Mouse (Mus musculus) liver, embryonic 15.5 days (tissue): ENCODE data around the gene Sema3b. TPM values are rescaled to one million over a fixed set of nuclear protein-coding genes. Genes with fewer than 3 reads are reported as not detected.
A peak's percentile ranks its signal among the peaks of the same experiment; 100 is the strongest.

ENCODE experiments used
- ATAC-seq: fragments of 200-750 bp; cut with Nextera tagmentation; 2 replicates; pipeline ENCODE4 v1.8.0; 2017; ENCODE audit warnings: moderate number of reproducible peaks, mild to moderate bottlenecking, moderate library complexity; ENCODE audit not compliant: insufficient read depth
- H3K27ac ChIP-seq: fragments of 300-500 bp; sonication (generic); replicated peaks from 2 replicates; pipeline ENCODE4 v1.5.1; 2015; ENCODE audit warnings: mild to moderate bottlenecking, inconsistent platforms
- H3K27me3 ChIP-seq: fragments of 300-500 bp; sonication (generic); 2 replicates; pipeline ENCODE4 v1.6.1; 2015; ENCODE audit warnings: mild to moderate bottlenecking, inconsistent platforms
- H3K36me3 ChIP-seq: fragments of 300-500 bp; sonication (generic); replicated peaks from 2 replicates; pipeline ENCODE4 v1.6.1; 2015; ENCODE audit warnings: moderate library complexity, mild to moderate bottlenecking, inconsistent platforms
- H3K4me1 ChIP-seq: fragments of 300-500 bp; sonication (generic); replicated peaks from 2 replicates; pipeline ENCODE4 v1.6.1; 2015; ENCODE audit warnings: inconsistent platforms
- H3K4me2 ChIP-seq: fragments of 300-500 bp; sonication (generic); 2 replicates; pipeline ENCODE4 v1.6.1; 2015; ENCODE audit warnings: moderate library complexity, mild to moderate bottlenecking, inconsistent platforms
- H3K4me3 ChIP-seq: fragments of 300-500 bp; sonication (generic); replicated peaks from 2 replicates; pipeline ENCODE4 v1.5.1; 2015; ENCODE audit warnings: mild to moderate bottlenecking, inconsistent platforms
- H3K9ac ChIP-seq: fragments of 300-500 bp; sonication (generic); 2 replicates; pipeline ENCODE4 v1.6.1; 2015; ENCODE audit warnings: moderate library complexity, mild to moderate bottlenecking, inconsistent platforms
- H3K9me3 ChIP-seq: fragments of 300-500 bp; sonication (generic); replicated peaks from 2 replicates; pipeline ENCODE4 v1.6.1; 2016; ENCODE audit warnings: inconsistent platforms
- WGBS: fragments of 180-500 bp; shearing (Covaris S2); methylation state at CpG from one replicate; pipeline ENCODE4 v1.1.7; 2015; ENCODE audit warnings: mixed read lengths; ENCODE audit not compliant: insufficient replicate concordance; 5-methylcytosine and 5-hydroxymethylcytosine counted together
- polyA plus RNA-seq: library from polyadenylated mRNA; unstranded; fragments of >200 nt; fragmentation: Nextera tagmentation; extraction: Ambion mirVana; gene quantifications from 2 replicates; pipeline ENCODE4 v1.2.1, GENCODE M21; 2015

The Sema3b gene
- polyA plus RNA-seq, 1 experiment from 2014 or later = 0.74 TPM

- Histone ChIP-seq H3K27me3 (peaks cover 50% of the 10 kb centered on the region), H3K27ac (no peak overlapping the region), H3K4me3 (peak overlapping the region; percentile 83), H3K9ac (peak overlapping the region; percentile 94), H3K4me1 (peaks cover 69% of the 10 kb centered on the region), H3K9me3 (no peaks in the 10 kb centered on the region), H3K36me3 (peaks cover 8% of the 10 kb centered on the region), H3K4me2 (peak overlapping the region; percentile 97)
- no peak for ATAC-seq
- 55% methylated on average over 5 of the region's 5 CpGs for WGBS
Measured at GRCm38 (mm10) chr9:107552690-107553393, 56.2 kb downstream of the Sema3b start.

- H3K4me2 ChIP-seq = peak overlapping the region; percentile 94
- H3K27me3 ChIP-seq = peaks cover 50% of the 10 kb centered on the region
- no peak for ATAC-seq
- H3K27ac ChIP-seq = 0 out of 2 replicates have a peak overlapping the region, but pooled peaks have one; percentile 43
- H3K4me1 ChIP-seq = peaks cover 70% of the 10 kb centered on the region
- H3K9me3 ChIP-seq = no peaks in the 10 kb centered on the region
- H3K36me3 ChIP-seq = no peaks in the 10 kb centered on the region
- H3K9ac ChIP-seq = peak overlapping the region; percentile 64
- WGBS = 32% methylated on average over 8 of the region's 8 CpGs
- peak overlapping the region; percentile 57 for H3K4me3 ChIP-seq
Measured at GRCm38 (mm10) chr9:107551890-107552355, 57.1 kb downstream of the Sema3b start.

GRCm38 (mm10) chr9:107551117-107551889 is 57.7 kb downstream of the Sema3b start, which contains the start of gene Rassf1:
Rassf1 (plus strand) TSS chr9:107551555.
- H3K36me3 ChIP-seq = no peaks in the 10 kb centered on the region
- peak within 1 kb of the TSS; percentile 64 for H3K9ac ChIP-seq
- H3K27me3 ChIP-seq = peaks cover 50% of the 10 kb centered on the region
- 0 out of 2 replicates have a peak within 1 kb of the TSS, but pooled peaks have one; percentile 43 for H3K27ac ChIP-seq
- H3K9me3 ChIP-seq = no peaks in the 10 kb centered on the region
- 1% methylated on average over 63 of the region's 63 CpGs for WGBS
- H3K4me2 ChIP-seq = peak within 1 kb of the TSS; percentile 94
- ATAC-seq = peak; percentile 24
- H3K4me1 ChIP-seq = peaks cover 70% of the 10 kb centered on the region
- H3K4me3 ChIP-seq = peak within 1 kb of the TSS; percentile 57

GRCm38 (mm10) chr9:107550491-107551116 is 58.4 kb downstream of the Sema3b start:
- peak overlapping the region; percentile 57 for H3K4me3 ChIP-seq
- no peaks in the 10 kb centered on the region for H3K9me3 ChIP-seq
- H3K9ac ChIP-seq = peak overlapping the region; percentile 64; the same call in 1 of the 2 replicates
- ATAC-seq = no peak
- WGBS = 39% methylated on average over 23 of the region's 23 CpGs
- H3K4me2 ChIP-seq = peak overlapping the region; percentile 94
- H3K36me3 ChIP-seq = no peaks in the 10 kb centered on the region
- peaks cover 50% of the 10 kb centered on the region for H3K27me3 ChIP-seq
- peaks cover 70% of the 10 kb centered on the region for H3K4me1 ChIP-seq
- no peak overlapping the region for H3K27ac ChIP-seq

- WGBS = 72% methylated on average over 20 of the region's 20 CpGs
- peaks cover 68% of the 10 kb centered on the region for H3K4me1 ChIP-seq
Measured at GRCm38 (mm10) chr9:107549297-107550074, 59.5 kb downstream of the Sema3b start.

GRCm38 (mm10) chr9:107548820-107549219 is 60.2 kb downstream of the Sema3b start:
- Histone ChIP-seq H3K4me3 (no peak overlapping the region), H3K9ac (no peak overlapping the region), H3K36me3 (peaks cover 13% of the 10 kb centered on the region), H3K27me3 (peaks cover 50% of the 10 kb centered on the region), H3K4me2 (no peak overlapping the region), H3K9me3 (no peaks in the 10 kb centered on the region), H3K27ac (no peak overlapping the region), H3K4me1 (peaks cover 64% of the 10 kb centered on the region)
- ATAC-seq = no peak
- WGBS = 78% methylated on average over 10 of the region's 10 CpGs

More at GRCm38 (mm10) chr9:107549297-107550074, 59.5 kb downstream of the Sema3b start:
- Histone ChIP-seq H3K4me3 (no peak overlapping the region), H3K9me3 (no peaks in the 10 kb centered on the region), H3K27me3 (peaks cover 50% of the 10 kb centered on the region), H3K4me2 (no peak overlapping the region), H3K36me3 (peaks cover 9% of the 10 kb centered on the region), H3K27ac (no peak overlapping the region), H3K9ac (no peak overlapping the region)
- no peak for ATAC-seq

GRCm38 (mm10) chr9:107547957-107548356 is 61.1 kb downstream of the Sema3b start:
- Histone ChIP-seq H3K9ac (no peak overlapping the region), H3K4me3 (no peak overlapping the region), H3K4me1 (peaks cover 61% of the 10 kb centered on the region), H3K27me3 (peaks cover 48% of the 10 kb centered on the region), H3K9me3 (no peaks in the 10 kb centered on the region), H3K27ac (no peak overlapping the region), H3K4me2 (no peak overlapping the region), H3K36me3 (peaks cover 17% of the 10 kb centered on the region)
- ATAC-seq = no peak
- WGBS = 64% methylated on average over 5 of the region's 5 CpGs

Other genes starting within 250 kb of the Sema3b start
- 0.02 TPM in 1 of 2 replicates, not detected in the other for gene Cacna2d2, start 209.6 kb downstream of the Sema3b start, polyA plus RNA-seq
- gene Tmem115, start 75.3 kb downstream of the Sema3b start, polyA plus RNA-seq = 15.2 and 15.9 TPM in 2 replicates
- gene Cyb561d2, start 67.0 kb downstream of the Sema3b start, polyA plus RNA-seq = 13.1 and 13.2 TPM in 2 replicates
- gene Nprl2, start 67.0 kb downstream of the Sema3b start, polyA plus RNA-seq = 11.2 and 13.2 TPM in 2 replicates
- 0.64 and 1.0 TPM in 2 replicates for gene Zmynd10, start 61.9 kb downstream of the Sema3b start, polyA plus RNA-seq
- 15.8 and 18.7 TPM in 2 replicates for gene Rassf1, start 57.7 kb downstream of the Sema3b start, polyA plus RNA-seq
- 34.1 and 36.1 TPM in 2 replicates for gene Tusc2, start 46.0 kb downstream of the Sema3b start, polyA plus RNA-seq
- gene Hyal2, start 41.3 kb downstream of the Sema3b start, polyA plus RNA-seq = 48.8 and 56.3 TPM in 2 replicates
- gene Hyal1, start 32.3 kb downstream of the Sema3b start, polyA plus RNA-seq = 3.2 and 4.2 TPM in 2 replicates
- gene Naa80, start 30.3 kb downstream of the Sema3b start, polyA plus RNA-seq = 12.3 and 12.8 TPM in 2 replicates
- 0.64 TPM in 2 replicates for gene Hyal3, start 28.4 kb downstream of the Sema3b start, polyA plus RNA-seq
- 161 and 198 TPM in 2 replicates for gene Ifrd2, start 21.6 kb downstream of the Sema3b start, polyA plus RNA-seq
- gene Gnai2, start 26.1 kb upstream of the Sema3b start, polyA plus RNA-seq = 162 and 167 TPM in 2 replicates
- gene Slc38a3, start 60.3 kb upstream of the Sema3b start, polyA plus RNA-seq = 35.0 and 50.9 TPM in 2 replicates
- 1.2 and 1.3 TPM in 2 replicates for gene Gnat1, start 70.5 kb upstream of the Sema3b start, polyA plus RNA-seq
- gene Sema3f, start 101.2 kb upstream of the Sema3b start, polyA plus RNA-seq = 0.76 and 0.92 TPM in 2 replicates
- gene Rbm5, start 161.8 kb upstream of the Sema3b start, polyA plus RNA-seq = 63.8 and 72.0 TPM in 2 replicates